Mouse (Mus musculus): Measurements from ENCODE around the gene Rnaseh2a. TPM values are rescaled to one million over a fixed set of nuclear protein-coding genes. Genes with fewer than 3 reads are reported as not detected.
A peak's percentile ranks its signal among the peaks of the same experiment; 100 is the strongest.
"Not testable (repeated sequence)": the region's sequence is repeated elsewhere in the genome, so short reads cannot be mapped to it uniquely, and the experiment has no call there.

Rnaseh2a gene
- total RNA-seq, 2 experiments from 2014 or later: 122 to 138 TPM

- DNase-seq (ENCODE audit: low spot score in 2 of 2): peak; percentile 80 to 89
Measured at GRCm38 (mm10) chr8:84908421-84909161, 61.0 kb downstream of the Rnaseh2a start, which contains the start of gene Dnase2a. Dnase2a (plus strand) TSS chr8:84908560.

GRCm38 (mm10) chr8:84907979-84908378 is 61.6 kb downstream of the Rnaseh2a start:
- not testable (repeated sequence) for DNase-seq (ENCODE audit: low spot score in 2 of 2)

DNA sequence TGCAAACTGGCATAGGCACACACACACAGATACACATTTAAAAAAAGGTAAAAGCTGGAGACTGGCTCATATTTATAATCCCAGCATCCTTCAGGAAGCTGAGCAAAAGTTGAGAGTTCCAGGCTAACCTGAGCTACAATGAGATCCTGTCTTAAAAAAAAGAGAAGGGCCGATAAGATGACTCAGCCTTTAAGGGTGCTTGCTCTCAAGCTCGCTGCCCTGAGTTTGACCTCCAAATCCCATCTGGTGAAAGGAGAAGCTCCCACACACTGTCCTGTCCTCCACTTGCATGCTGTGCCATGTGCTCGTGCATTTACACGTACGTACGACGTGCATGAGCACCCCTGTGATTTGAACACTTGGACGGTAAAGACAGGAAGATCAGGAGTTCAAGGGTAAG is 62.1 kb downstream of the Rnaseh2a start:
- DNase-seq (ENCODE audit: low spot score in 2 of 2): no peak

DNA sequence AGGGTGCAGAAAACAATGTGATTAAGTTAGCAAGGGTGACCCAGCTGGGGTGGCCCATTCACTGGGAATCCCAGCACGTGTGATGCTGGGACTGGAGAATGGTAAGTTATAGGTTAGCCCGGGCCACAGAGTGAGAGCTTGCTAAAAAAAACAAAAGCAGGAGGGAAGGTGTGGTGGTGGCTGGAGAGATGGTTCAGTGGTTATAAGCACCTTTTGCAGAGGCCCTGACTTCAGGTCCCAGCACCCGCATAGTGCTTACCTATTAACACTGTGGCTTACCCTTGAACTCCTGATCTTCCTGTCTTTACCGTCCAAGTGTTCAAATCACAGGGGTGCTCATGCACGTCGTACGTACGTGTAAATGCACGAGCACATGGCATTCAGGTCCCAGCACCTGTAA is 62.5 kb downstream of the Rnaseh2a start:
- DNase-seq (ENCODE audit: low spot score in 2 of 2): no peak

Small RNA genes within 50 kb of the gene (microRNA-seq; reads per million reads assigned to microRNA genes)
- gene Gm24197: not detected

Other genes with a start within 250 kb of the Rnaseh2a start
- gene G430095P16Rik, start 246.8 kb downstream of the Rnaseh2a start, total RNA-seq (2021): 1 to 10 TPM; 1.2 TPM
- 100 to 1,000 TPM; 134 to 137 TPM for gene Nfix, start 169.4 kb downstream of the Rnaseh2a start, total RNA-seq (2021)
- gene Dand5, start 146.9 kb downstream of the Rnaseh2a start, total RNA-seq (2021): 1 to 10 TPM; 5.7 to 6.7 TPM
- gene Gadd45gip1, start 138.2 kb downstream of the Rnaseh2a start, total RNA-seq (2021): 10 to 100 TPM; 46.9 to 48.0 TPM
- gene Rad23a, start 129.1 kb downstream of the Rnaseh2a start, total RNA-seq (2021): 10 to 100 TPM; 86.4 to 93.8 TPM
- 100 to 1,000 TPM; 480 to 531 TPM for gene Calr, start 122.8 kb downstream of the Rnaseh2a start, total RNA-seq (2021)
- 10 to 100 TPM; 61.0 to 63.6 TPM for gene Farsa, start 112.8 kb downstream of the Rnaseh2a start, total RNA-seq (2021)
- gene Syce2, start 97.7 kb downstream of the Rnaseh2a start, total RNA-seq (2021): 10 to 100 TPM; 20.0 to 22.5 TPM
- gene Gcdh, start 75.8 kb downstream of the Rnaseh2a start, total RNA-seq (2021): 10 to 100 TPM; 55.0 to 56.0 TPM
- gene Klf1, start 67.8 kb downstream of the Rnaseh2a start, total RNA-seq (2021): 1 to 10 TPM; 2.7 to 6.8 TPM
- 10 to 100 TPM; 10.4 to 11.5 TPM for gene Dnase2a, start 61.2 kb downstream of the Rnaseh2a start, total RNA-seq (2021)
- gene Mast1, start 32.4 kb downstream of the Rnaseh2a start, total RNA-seq (2021): 1 to 10 TPM; 8.3 to 8.5 TPM
- under 1 TPM; 0.23 to 0.31 TPM for gene Rtbdn, start 22.8 kb downstream of the Rnaseh2a start, total RNA-seq (2021)
- gene Gm49661, start 334 bp downstream of the Rnaseh2a start, total RNA-seq (2021): not detected
- gene Prdx2, start 180 bp downstream of the Rnaseh2a start, total RNA-seq (2021): 100 to 1,000 TPM; 617 to 655 TPM
- 10 to 100 TPM; 26.1 to 28.9 TPM for gene Junb, start 9.0 kb upstream of the Rnaseh2a start, total RNA-seq (2021)
- 10 to 100 TPM; 10.6 to 13.8 TPM for gene Hook2, start 20.8 kb upstream of the Rnaseh2a start, total RNA-seq (2021)
- gene Best2, start 44.8 kb upstream of the Rnaseh2a start, total RNA-seq (2021): not detected
- gene Asna1, start 55.5 kb upstream of the Rnaseh2a start, total RNA-seq (2021): 10 to 100 TPM; 77.7 to 83.2 TPM
- gene Trir, start 57.1 kb upstream of the Rnaseh2a start, total RNA-seq (2021): 100 to 1,000 TPM; 179 to 188 TPM
- 10 to 100 TPM; 70.8 to 86.8 TPM for gene Tnpo2, start 67.1 kb upstream of the Rnaseh2a start, total RNA-seq (2021)
- 10 to 100 TPM; 36.5 to 39.8 TPM for gene Fbxw9, start 90.3 kb upstream of the Rnaseh2a start, total RNA-seq (2021)
- not detected for gene Gm5741, start 98.2 kb upstream of the Rnaseh2a start, total RNA-seq (2021)
- gene Dhps, start 102.0 kb upstream of the Rnaseh2a start, total RNA-seq (2021): 10 to 100 TPM; 43.0 to 48.2 TPM
- 10 to 100 TPM; 77.8 to 80.6 TPM for gene Wdr83os, start 111.0 kb upstream of the Rnaseh2a start, total RNA-seq (2021)
- 10 to 100 TPM; 31.2 to 33.8 TPM for gene Wdr83, start 111.5 kb upstream of the Rnaseh2a start, total RNA-seq (2021)
- gene Man2b1, start 113.5 kb upstream of the Rnaseh2a start, total RNA-seq (2021): 10 to 100 TPM; 69.1 to 69.2 TPM
- 1 to 10 TPM; 3.7 to 4.3 TPM for gene Zfp791, start 153.3 kb upstream of the Rnaseh2a start, total RNA-seq (2021)
- gene Cks1brt, start 182.2 kb upstream of the Rnaseh2a start, total RNA-seq (2021): not detected